Mouse (Mus musculus) Patski (cell line): ENCODE measurements at regions not wholly inside any gene's neighbourhood (a gene's known extent, or its start where the extent isn't known, plus 50 kb on each side); places are given as distances from the start of the nearest gene placed in this dataset.
A peak's percentile ranks its signal among the peaks of the same experiment; 100 is the strongest.

Source experiments
- ATAC-seq: fragments of 100-300 bp; one replicate; pipeline ENCODE4 v1.8.0; 2021
- CTCF ChIA-PET: fragments of 350-600 bp; sonication (Branson Sonifier 250); formaldehyde crosslinking; loops from one replicate; lab custom pipeline; 2022; ENCODE audit warnings: inconsistent platforms; lab: Charles Lee
- POLR2A ChIA-PET: fragments of 350-600 bp; sonication (Branson Sonifier 250); formaldehyde crosslinking; loops from one replicate; lab custom pipeline; 2022; ENCODE audit warnings: antibody characterized with exemption, inconsistent platforms; lab: Charles Lee
- DNase-seq: peaks from one replicate; pipeline ENCODE4 v3.0.0-alpha.2; 2011; ENCODE audit warnings: low read depth, low spot score
- H3K27me3 ChIP-seq: fragments of 371-371 bp; one replicate; pipeline ENCODE4 v1.5.1; 2021
- CTCF ChIP-seq: fragments of 100-300 bp; IDR thresholded peaks from one replicate; pipeline ENCODE4 v1.5.1; 2021
- in situ Hi-C: fragments of 300-500 bp; cut with MboI; formaldehyde crosslinking; loops from 3 replicates; pipeline ENCODE4 v1.11.1; 2018; ENCODE audit warnings: low pct_unique_long_range_greater_than_20kb, mixed read lengths

- in situ Hi-C loops: no loop called here
- no peak for ATAC-seq
- no peak for TF ChIP-seq CTCF
- CTCF ChIA-PET: no interaction called here
- H3K27me3 ChIP-seq: no peaks in the 10 kb centered on the region
- POLR2A ChIA-PET: no interaction called here
- no peak for DNase-seq
Observed at GRCm38 (mm10) chr1:77660436-77660835, 145.5 kb upstream of the Epha4 start.

DNA sequence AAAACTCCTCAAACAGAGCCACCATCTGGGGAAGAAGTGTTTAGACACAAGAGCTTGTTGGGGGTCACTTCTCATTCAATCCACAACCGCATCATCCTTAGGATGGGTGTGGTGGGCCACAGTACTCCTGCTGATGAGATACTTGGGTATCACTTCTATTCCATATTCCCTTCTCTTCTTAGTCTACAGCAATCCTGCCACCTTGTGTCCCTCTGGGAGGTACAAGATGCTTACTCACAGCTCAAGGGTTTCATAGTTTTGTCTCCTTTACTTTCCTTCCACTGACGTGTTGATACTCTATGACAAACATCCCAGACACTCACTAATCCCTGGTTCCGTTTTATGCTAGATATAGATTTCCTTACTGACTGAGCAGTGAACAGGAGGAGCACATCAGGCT lies 122.1 kb upstream of the Epha4 start:
- no peak for ATAC-seq
- no peak for TF ChIP-seq CTCF
- CTCF ChIA-PET: interaction anchor here (1.1 kb wide), 1 partner anchor 15 kb away, joined by 4 read pairs; no protein-coding TSS in a partner anchor
- in situ Hi-C loops: no loop called here
- no peaks in the 10 kb centered on the region for H3K27me3 ChIP-seq
- POLR2A ChIA-PET: no interaction called here
- DNase-seq: no peak

GRCm38 (mm10) chr1:77629496-77630281 lies 114.8 kb upstream of the Epha4 start:
- POLR2A ChIA-PET: no interaction called here
- no peak for DNase-seq
- in situ Hi-C loops: no loop called here

DNA sequence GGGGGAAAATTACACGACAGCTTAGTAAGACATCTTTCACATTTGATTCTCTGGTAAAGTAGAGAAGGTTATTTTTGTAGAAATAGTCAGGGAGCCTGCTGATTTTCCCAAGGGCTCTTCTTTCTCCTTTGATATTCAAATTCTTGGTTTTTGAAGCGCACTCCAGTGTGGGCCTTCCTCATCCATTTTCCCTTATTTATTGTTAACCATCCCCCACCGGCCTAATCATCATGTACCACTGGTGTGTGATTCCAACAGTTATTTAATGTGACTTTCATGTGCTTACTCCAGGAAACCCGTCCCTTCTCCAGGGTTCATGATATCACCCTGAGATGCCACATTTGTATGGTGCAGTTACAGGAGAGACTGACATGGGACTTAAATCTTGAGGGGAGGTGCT lies 114.0 kb upstream of the Epha4 start:
- ChIA-PET POLR2A (no interaction called here), CTCF (no interaction called here)
- no peak for TF ChIP-seq CTCF
- H3K27me3 ChIP-seq: peaks cover 24% of the 10 kb centered on the region
- ATAC-seq: no peak
- in situ Hi-C loops: no loop called here
- no peak for DNase-seq

More at GRCm38 (mm10) chr1:77629496-77630281, 114.8 kb upstream of the Epha4 start:
- no peak for TF ChIP-seq CTCF
- CTCF ChIA-PET: no interaction called here
- ATAC-seq: no peak
- H3K27me3 ChIP-seq: peaks cover 23% of the 10 kb centered on the region

DNA sequence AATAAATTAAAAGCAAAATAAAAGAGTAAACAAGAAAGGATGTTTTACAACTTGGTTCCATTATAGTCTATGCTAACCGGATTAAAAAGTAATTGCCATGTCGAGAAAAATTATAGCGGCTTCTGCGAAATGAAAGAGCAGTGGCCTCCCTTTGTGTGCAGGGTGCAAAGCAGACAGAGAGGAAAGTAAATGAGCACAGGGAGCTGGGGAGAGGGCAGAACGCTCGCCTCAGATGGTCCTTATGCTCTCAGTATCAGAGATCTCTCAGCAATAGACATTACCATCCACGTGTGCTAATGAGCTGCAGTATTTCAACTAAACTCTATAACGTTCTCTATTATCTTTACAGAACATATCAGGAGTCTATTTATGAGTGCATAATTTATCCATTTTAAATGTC lies 102.6 kb upstream of the Epha4 start:
- ATAC-seq: no peak

GRCm38 (mm10) chr1:77600509-77600908 lies 85.6 kb upstream of the Epha4 start:
- POLR2A ChIA-PET: no interaction called here
- no peak for TF ChIP-seq CTCF
- peaks cover 8% of the 10 kb centered on the region for H3K27me3 ChIP-seq
- in situ Hi-C loops: no loop called here
- DNase-seq (no peak), ATAC-seq (no peak)
- CTCF ChIA-PET: no interaction called here

More for the DNA sequence above, 102.6 kb upstream of the Epha4 start:
- in situ Hi-C loops: no loop called here
- CTCF ChIA-PET: no interaction called here
- TF ChIP-seq CTCF: no peak
- DNase-seq: no peak
- POLR2A ChIA-PET: no interaction called here
- H3K27me3 ChIP-seq: peaks cover 8% of the 10 kb centered on the region

- in situ Hi-C loops: loop anchor here (10.0 kb wide), 1 partner anchor 302 kb away; no protein-coding TSS in a partner anchor
- ATAC-seq (no peak), DNase-seq (no peak)
- ChIA-PET CTCF (no interaction called here), POLR2A (no interaction called here)
- TF ChIP-seq CTCF: no peak
- H3K27me3 ChIP-seq: no peaks in the 10 kb centered on the region
Observed at GRCm38 (mm10) chr1:77592649-77593048, 77.8 kb upstream of the Epha4 start.

DNA sequence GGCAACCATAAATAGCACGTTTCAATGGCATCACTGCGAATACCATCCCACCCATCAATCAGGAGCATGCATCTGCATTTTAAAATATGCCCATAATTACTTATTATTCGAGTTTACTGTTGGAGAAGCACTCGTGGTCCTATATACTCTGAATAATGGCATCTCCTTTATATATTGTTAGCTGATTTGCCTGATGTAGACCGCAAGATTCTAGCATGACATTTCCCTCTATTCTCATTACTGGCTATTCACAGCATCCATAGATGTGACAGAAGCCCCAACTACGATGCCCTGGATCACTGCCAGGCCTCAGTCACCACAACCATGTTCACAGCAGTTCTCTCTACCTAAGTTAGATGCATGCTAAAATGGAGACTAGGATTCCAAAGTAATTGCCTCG lies 77.4 kb upstream of the Epha4 start:
- in situ Hi-C loops: loop anchor here (10.0 kb wide), 1 partner anchor 303 kb away; no protein-coding TSS in a partner anchor
- ChIA-PET CTCF (no interaction called here), POLR2A (no interaction called here)
- DNase-seq (no peak), ATAC-seq (no peak)
- no peaks in the 10 kb centered on the region for H3K27me3 ChIP-seq
- TF ChIP-seq CTCF: no peak

DNA sequence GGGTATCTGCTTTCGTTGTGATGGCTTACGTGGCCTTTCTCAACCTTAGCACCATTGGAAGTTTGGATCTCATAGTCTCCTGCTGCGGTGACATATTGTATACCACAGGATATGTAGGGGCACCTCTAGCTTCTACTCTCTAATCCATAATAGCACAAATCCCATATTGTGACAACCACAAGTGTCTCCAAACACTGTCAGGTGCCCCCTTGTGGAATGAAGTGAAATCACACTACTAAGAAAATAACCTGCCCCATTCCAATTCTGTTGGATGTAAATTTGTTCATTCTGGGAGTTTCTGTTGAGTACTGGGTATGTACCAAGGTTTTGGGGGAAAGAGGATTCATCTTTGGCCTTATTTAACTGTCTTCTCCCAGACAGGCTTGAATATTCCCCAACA lies 74.5 kb upstream of the Epha4 start:
- DNase-seq (no peak), ATAC-seq (no peak)
- in situ Hi-C loops: no loop called here
- CTCF ChIA-PET: interaction anchor here (0.8 to 1.4 kb wide), 6 partner anchors 13 to 73 kb away, joined by 3 to 4 read pairs (median 3); no protein-coding TSS in a partner anchor
- POLR2A ChIA-PET: no interaction called here
- no peaks in the 10 kb centered on the region for H3K27me3 ChIP-seq
- peak; percentile 60 for TF ChIP-seq CTCF

DNA sequence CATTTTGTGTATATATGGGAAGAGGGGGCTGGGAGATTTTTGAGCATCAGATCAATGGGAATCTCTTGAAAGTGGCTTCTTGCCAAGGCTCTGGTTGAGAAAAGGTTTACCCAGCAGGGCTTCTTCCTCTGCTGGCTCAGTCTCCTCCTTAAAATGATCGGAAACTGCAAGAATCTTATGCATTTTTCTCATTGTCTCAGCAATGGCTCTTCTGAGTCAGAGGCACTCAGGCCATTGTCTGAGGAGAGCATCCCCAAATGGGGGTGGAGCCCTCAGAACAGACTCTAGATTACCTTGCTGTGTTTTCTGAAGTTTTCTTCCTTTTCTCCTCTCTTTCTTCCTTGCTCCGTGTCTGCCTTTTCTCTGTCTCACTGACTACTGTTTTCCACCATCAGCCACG lies 70.6 kb upstream of the Epha4 start:
- no peaks in the 10 kb centered on the region for H3K27me3 ChIP-seq
- DNase-seq (no peak), ATAC-seq (no peak)
- in situ Hi-C loops: no loop called here
- CTCF ChIA-PET: no interaction called here
- POLR2A ChIA-PET: interaction anchor here (0.6 kb wide), 1 partner anchor 724 kb away, joined by 3 read pairs; no protein-coding TSS in a partner anchor
- no peak for TF ChIP-seq CTCF

- no peak for TF ChIP-seq CTCF
- ATAC-seq (no peak), DNase-seq (no peak)
- ChIA-PET CTCF (no interaction called here), POLR2A (no interaction called here)
- in situ Hi-C loops: no loop called here
- H3K27me3 ChIP-seq: no peaks in the 10 kb centered on the region
Observed at GRCm38 (mm10) chr1:77568081-77568480, 53.2 kb upstream of the Epha4 start.
